Mouse (Mus musculus): ENCODE measurements around the gene Rad51b.

GRCm38 (mm10) chr12:79512205-79512886 is 215.3 kb downstream of the Rad51b start:
- TF ChIP-seq CTCF (IDR thresholded peaks at IDR 0.05; ENCODE audit: low read depth) (no peak), EP300 (IDR thresholded peaks at IDR 0.05; ENCODE audit: low read depth) (no peak)
